Mouse (Mus musculus) embryonic facial prominence, embryonic 15.5 days (tissue): Measurements from ENCODE around the gene Edem3. TPM values are rescaled to one million over a fixed set of nuclear protein-coding genes. Genes with fewer than 3 reads are reported as not detected.
"Not testable (repeated sequence)": the region's sequence is repeated elsewhere in the genome, so short reads cannot be mapped to it uniquely, and the experiment has no call there.

Experiments
- ATAC-seq: fragments of 200-750 bp; cut with Nextera tagmentation; 2 replicates; pipeline ENCODE4 v1.8.0; 2017; ENCODE audit warnings: low read depth, moderate TSS enrichment; ENCODE audit not compliant: insufficient number of reproducible peaks, low FRiP score, low TSS enrichment
- H3K27ac ChIP-seq: fragments of 300-500 bp; sonication (generic); replicated peaks from 2 replicates; pipeline ENCODE4 v1.5.1; 2015; ENCODE audit warnings: mild to moderate bottlenecking, inconsistent platforms
- H3K27me3 ChIP-seq: fragments of 300-500 bp; sonication (generic); 2 replicates; pipeline ENCODE4 v1.6.1; 2015; ENCODE audit warnings: inconsistent platforms
- H3K36me3 ChIP-seq: fragments of 300-500 bp; sonication (generic); 2 replicates; pipeline ENCODE4 v1.6.1; 2015; ENCODE audit warnings: mild to moderate bottlenecking, inconsistent platforms
- H3K4me1 ChIP-seq: fragments of 300-500 bp; sonication (generic); 2 replicates; pipeline ENCODE4 v1.6.1; 2015; ENCODE audit warnings: inconsistent platforms
- H3K4me2 ChIP-seq: fragments of 300-500 bp; sonication (generic); replicated peaks from 2 replicates; pipeline ENCODE4 v1.6.1; 2015; ENCODE audit warnings: mild to moderate bottlenecking, inconsistent platforms
- H3K4me3 ChIP-seq: fragments of 300-500 bp; sonication (generic); replicated peaks from 2 replicates; pipeline ENCODE4 v1.5.1; 2015; ENCODE audit warnings: mild to moderate bottlenecking, inconsistent platforms
- H3K9ac ChIP-seq: fragments of 300-500 bp; sonication (generic); 2 replicates; pipeline ENCODE4 v1.6.1; 2015; ENCODE audit warnings: inconsistent platforms
- H3K9me3 ChIP-seq: fragments of 300-500 bp; sonication (generic); replicated peaks from 2 replicates; pipeline ENCODE4 v1.6.1; 2016; ENCODE audit warnings: inconsistent platforms
- WGBS: fragments of 180-500 bp; shearing (Covaris S2); methylation state at CpG from one replicate; pipeline ENCODE4 v1.1.7; 2015; 5-methylcytosine and 5-hydroxymethylcytosine counted together
- polyA plus RNA-seq: library from polyadenylated mRNA; unstranded; fragments of >200 nt; fragmentation: Nextera tagmentation; extraction: Ambion mirVana; gene quantifications from 2 replicates; pipeline ENCODE4 v1.2.1, GENCODE M21; 2015

Gene Edem3
- polyA plus RNA-seq, 1 experiment from 2014 or later: 15.7 TPM

DNA sequence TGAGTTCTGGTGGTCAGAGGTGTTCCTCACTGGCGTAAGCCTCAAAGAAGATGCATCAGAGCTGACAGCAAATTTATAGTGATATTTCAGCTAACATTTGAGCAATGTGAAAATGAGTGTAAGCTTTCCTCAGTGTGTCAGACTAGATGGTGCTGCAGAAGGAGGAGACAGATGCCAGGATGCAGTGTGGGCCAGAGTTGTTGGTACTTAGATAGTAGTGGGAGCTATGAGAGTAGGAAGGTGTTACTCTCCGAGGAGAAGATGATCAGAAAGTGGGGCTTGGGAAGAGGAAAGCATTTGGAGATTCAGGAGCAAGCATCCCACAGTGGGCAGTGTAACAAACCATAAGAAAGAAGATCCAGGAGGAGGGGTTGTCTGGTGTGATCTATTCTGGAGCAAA, 22.4 kb downstream of the Edem3 start:
- 88% methylated on average over 2 of the region's 2 CpGs for WGBS
- H3K9ac ChIP-seq: no peak overlapping the region
- no peak overlapping the region for H3K4me3 ChIP-seq
- no peak overlapping the region for H3K4me2 ChIP-seq
- no peaks in the 10 kb centered on the region for H3K9me3 ChIP-seq
- ATAC-seq: no peak
- H3K4me1 ChIP-seq: no peaks in the 10 kb centered on the region
- H3K27me3 ChIP-seq: no peaks in the 10 kb centered on the region
- H3K27ac ChIP-seq: no peak overlapping the region
- peaks cover 46% of the 10 kb centered on the region for H3K36me3 ChIP-seq

DNA sequence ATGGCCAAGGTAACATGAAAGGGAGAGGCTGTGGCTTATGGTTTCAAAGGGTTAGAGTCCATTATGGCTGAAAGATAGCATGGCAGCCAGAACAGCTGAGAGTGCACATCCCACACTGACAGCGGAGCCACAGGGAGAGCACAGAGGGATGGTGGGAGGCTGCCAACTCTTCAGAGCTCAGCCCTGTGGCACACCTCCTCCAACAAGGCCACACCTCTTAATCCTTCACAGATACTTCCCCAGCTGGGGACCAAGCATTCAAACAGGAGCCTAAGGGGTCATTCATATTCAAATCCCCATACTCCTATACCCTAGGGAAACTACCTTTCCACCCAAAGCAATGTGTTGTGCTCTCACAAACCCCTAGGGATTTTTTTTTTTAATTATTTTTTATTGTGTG, 23.4 kb downstream of the Edem3 start:
- no peak overlapping the region for H3K9ac ChIP-seq
- H3K27ac ChIP-seq: no peak overlapping the region
- no peaks in the 10 kb centered on the region for H3K9me3 ChIP-seq
- peaks cover 46% of the 10 kb centered on the region for H3K36me3 ChIP-seq
- no peaks in the 10 kb centered on the region for H3K27me3 ChIP-seq
- no peak for ATAC-seq
- H3K4me3 ChIP-seq: no peak overlapping the region
- no peaks in the 10 kb centered on the region for H3K4me1 ChIP-seq
- no peak overlapping the region for H3K4me2 ChIP-seq
- WGBS: 69% methylated on average over 1 of the region's 1 CpGs

DNA sequence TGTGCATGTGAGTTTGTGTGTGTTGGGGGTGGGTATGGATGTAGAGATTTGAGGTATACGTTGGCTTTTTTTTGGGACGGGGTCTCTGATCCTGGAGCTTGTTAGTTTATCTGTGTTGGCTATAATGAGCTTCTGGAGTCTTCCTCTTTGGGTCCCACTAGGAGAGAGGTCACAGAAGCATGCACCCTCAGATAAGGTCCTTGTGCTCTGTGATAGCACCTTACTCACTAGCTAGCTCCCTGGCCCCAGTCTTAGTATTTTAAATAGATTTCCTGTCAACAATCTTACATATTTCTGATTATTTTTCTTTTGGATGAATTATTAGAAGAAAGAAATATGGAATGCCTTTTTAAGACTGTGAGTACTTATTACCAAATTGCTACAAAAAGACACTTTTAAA, 24.1 kb downstream of the Edem3 start:
- H3K27me3 ChIP-seq: no peaks in the 10 kb centered on the region
- peaks cover 46% of the 10 kb centered on the region for H3K36me3 ChIP-seq
- ATAC-seq: no peak
- no peaks in the 10 kb centered on the region for H3K9me3 ChIP-seq
- no peak overlapping the region for H3K27ac ChIP-seq
- H3K9ac ChIP-seq: no peak overlapping the region
- H3K4me1 ChIP-seq: no peaks in the 10 kb centered on the region
- H3K4me3 ChIP-seq: no peak overlapping the region
- H3K4me2 ChIP-seq: no peak overlapping the region
- WGBS: 93% methylated on average over 2 of the region's 2 CpGs

DNA sequence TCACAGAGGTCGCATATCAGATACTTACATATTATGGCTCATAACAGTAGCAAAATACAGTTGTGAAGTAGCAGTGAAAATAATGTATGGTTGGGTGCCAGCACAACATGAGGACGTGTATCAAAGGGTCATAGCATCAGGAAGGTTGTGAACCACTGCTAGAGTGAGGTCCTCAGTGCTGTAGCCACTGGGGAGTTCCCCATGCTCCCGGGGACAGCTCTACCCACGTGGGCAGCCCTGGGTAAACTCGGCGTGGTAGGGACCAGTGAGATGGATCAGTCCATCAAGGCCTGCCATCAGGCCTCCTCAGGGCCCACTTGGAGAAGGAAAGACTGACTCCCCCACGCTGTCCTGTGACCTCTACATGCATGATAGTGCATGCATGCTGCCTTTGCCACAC, 26.3 kb downstream of the Edem3 start:
- Histone ChIP-seq H3K9me3 (no peaks in the 10 kb centered on the region), H3K4me1 (no peaks in the 10 kb centered on the region), H3K4me2 (no peak overlapping the region), H3K36me3 (peaks cover 48% of the 10 kb centered on the region), H3K4me3 (no peak overlapping the region), H3K27me3 (no peaks in the 10 kb centered on the region), H3K9ac (no peak overlapping the region), H3K27ac (no peak overlapping the region)
- 85% methylated on average over 7 of the region's 7 CpGs for WGBS
- ATAC-seq: no peak

DNA sequence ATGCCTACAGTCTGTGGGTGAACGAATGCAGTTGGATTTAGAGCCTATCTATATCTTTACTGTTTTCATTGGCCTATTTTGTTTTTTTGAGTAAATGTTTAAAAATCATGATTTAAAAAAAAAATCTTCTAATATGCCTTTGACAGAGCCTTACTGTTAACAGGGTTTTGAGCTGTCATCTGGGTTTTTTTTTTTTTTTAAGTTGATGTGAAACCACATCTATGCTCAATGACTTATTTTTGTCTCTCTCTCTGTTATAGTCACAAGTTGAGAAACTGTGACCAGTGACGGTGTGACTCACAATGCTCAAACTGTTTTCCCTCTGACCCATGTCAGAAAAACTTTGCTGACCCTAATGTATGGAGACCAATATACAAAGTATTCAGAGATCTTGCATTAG, 28.2 kb downstream of the Edem3 start:
- peaks cover 42% of the 10 kb centered on the region for H3K36me3 ChIP-seq
- H3K9ac ChIP-seq: no peak overlapping the region

GRCm38 (mm10) chr1:151786406-151786805, 31.2 kb downstream of the Edem3 start:
- peaks cover 36% of the 10 kb centered on the region for H3K36me3 ChIP-seq
- H3K9ac ChIP-seq: no peak overlapping the region
- ATAC-seq: no peak
- H3K9me3 ChIP-seq: no peaks in the 10 kb centered on the region
- H3K4me2 ChIP-seq: no peak overlapping the region
- no peak overlapping the region for H3K4me3 ChIP-seq
- 82% methylated on average over 5 of the region's 5 CpGs for WGBS
- no peaks in the 10 kb centered on the region for H3K4me1 ChIP-seq
- H3K27me3 ChIP-seq: no peaks in the 10 kb centered on the region
- H3K27ac ChIP-seq: no peak overlapping the region

More for the DNA sequence above, 28.2 kb downstream of the Edem3 start:
- H3K9me3 ChIP-seq: no peaks in the 10 kb centered on the region
- H3K27ac ChIP-seq: no peak overlapping the region
- H3K27me3 ChIP-seq: no peaks in the 10 kb centered on the region
- WGBS: 86% methylated on average over 2 of the region's 2 CpGs
- H3K4me2 ChIP-seq: no peak overlapping the region
- no peaks in the 10 kb centered on the region for H3K4me1 ChIP-seq
- no peak for ATAC-seq
- no peak overlapping the region for H3K4me3 ChIP-seq

DNA sequence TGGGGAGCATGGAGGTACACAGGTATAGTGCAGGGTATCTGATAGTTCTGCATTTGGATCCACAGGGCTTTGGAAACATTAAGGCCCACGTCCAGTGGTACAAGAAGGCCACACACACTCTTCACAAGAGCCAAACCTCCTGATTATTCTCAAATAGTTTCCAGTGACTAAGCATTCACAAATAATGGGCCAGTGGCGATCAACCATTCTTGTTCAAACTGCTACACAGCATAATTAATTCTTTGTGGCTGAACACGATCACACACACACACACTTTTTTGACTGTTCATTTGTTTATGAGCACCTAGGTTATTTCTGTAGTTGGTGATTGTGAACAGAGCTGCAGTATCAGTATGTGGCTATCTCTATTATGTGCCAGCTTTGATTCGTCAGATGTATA, 34.0 kb downstream of the Edem3 start:
- H3K9ac ChIP-seq: no peak overlapping the region
- no peak overlapping the region for H3K4me2 ChIP-seq
- no peaks in the 10 kb centered on the region for H3K4me1 ChIP-seq
- no peaks in the 10 kb centered on the region for H3K27me3 ChIP-seq
- no peak overlapping the region for H3K27ac ChIP-seq
- peaks cover 36% of the 10 kb centered on the region for H3K36me3 ChIP-seq
- no peaks in the 10 kb centered on the region for H3K9me3 ChIP-seq
- 86% methylated on average over 4 of the region's 4 CpGs for WGBS
- H3K4me3 ChIP-seq: no peak overlapping the region
- no peak for ATAC-seq

GRCm38 (mm10) chr1:151792076-151792475, 36.9 kb downstream of the Edem3 start:
- H3K36me3 ChIP-seq: peaks cover 33% of the 10 kb centered on the region
- H3K9ac ChIP-seq, H3K4me1 ChIP-seq, H3K4me2 ChIP-seq, ATAC-seq, H3K9me3 ChIP-seq, H3K4me3 ChIP-seq, H3K27me3 ChIP-seq, H3K27ac ChIP-seq: not testable (repeated sequence)
- 86% methylated on average over 8 of the region's 8 CpGs for WGBS

- H3K4me1 ChIP-seq, H3K9ac ChIP-seq, H3K27me3 ChIP-seq, H3K4me3 ChIP-seq, H3K27ac ChIP-seq, ATAC-seq, H3K4me2 ChIP-seq, H3K9me3 ChIP-seq: not testable (repeated sequence)
- WGBS: 69% methylated on average over 3 of the region's 3 CpGs
- peaks cover 48% of the 10 kb centered on the region for H3K36me3 ChIP-seq
Measured at GRCm38 (mm10) chr1:151802795-151803194, 47.6 kb downstream of the Edem3 start.

GRCm38 (mm10) chr1:151807286-151807685, 52.1 kb downstream of the Edem3 start:
- Histone ChIP-seq H3K27ac (no peak overlapping the region), H3K4me2 (no peak overlapping the region), H3K9me3 (no peaks in the 10 kb centered on the region), H3K27me3 (no peaks in the 10 kb centered on the region), H3K4me3 (no peak overlapping the region), H3K9ac (no peak overlapping the region), H3K4me1 (no peaks in the 10 kb centered on the region), H3K36me3 (peaks cover 47% of the 10 kb centered on the region)
- 91% methylated on average over 5 of the region's 5 CpGs for WGBS
- ATAC-seq: no peak

DNA sequence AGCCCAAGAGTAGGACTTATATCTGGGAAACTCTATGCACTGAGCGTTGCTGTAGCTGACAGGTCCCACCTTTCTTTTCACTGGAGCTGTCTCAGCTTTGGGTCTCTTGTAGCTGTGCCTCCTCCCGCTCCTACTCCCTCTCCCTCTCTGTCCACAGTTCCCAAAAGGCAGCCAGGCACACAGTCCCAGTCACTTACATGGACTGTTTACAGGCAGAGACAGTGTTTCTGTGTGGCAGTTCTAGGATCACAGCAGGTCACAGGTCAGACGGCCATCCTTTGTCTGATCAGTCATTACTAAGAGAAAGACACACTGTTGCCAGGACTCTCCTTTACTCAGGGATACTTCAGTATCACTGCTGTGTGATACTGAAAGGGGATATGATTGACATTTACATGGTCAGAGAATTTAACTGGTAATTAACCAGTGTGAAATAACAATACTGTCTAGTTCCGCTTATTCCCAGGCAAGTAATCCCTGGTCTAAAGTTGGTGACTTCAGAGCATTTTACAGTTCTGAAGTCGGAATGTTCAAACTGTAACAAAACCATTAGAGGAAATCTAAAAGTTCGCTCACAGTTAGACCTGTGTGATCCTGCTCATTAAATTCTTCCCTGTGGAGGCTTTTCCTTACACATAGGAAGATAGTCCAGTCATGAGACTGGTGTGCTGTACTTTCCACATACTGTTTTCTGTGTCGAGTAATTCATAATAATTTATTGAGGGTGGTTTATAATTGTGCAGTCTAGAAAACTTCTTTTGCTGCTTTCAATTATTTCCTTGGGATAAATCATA, 55.7 kb downstream of the Edem3 start:
- Histone ChIP-seq H3K27ac (no peak overlapping the region), H3K4me2 (no peak overlapping the region), H3K4me3 (no peak overlapping the region), H3K36me3 (peaks cover 38% of the 10 kb centered on the region), H3K4me1 (no peaks in the 10 kb centered on the region), H3K9ac (no peak overlapping the region), H3K9me3 (no peaks in the 10 kb centered on the region), H3K27me3 (no peaks in the 10 kb centered on the region)
- WGBS: 71% methylated on average over 7 of the region's 7 CpGs
- no peak for ATAC-seq

- Histone ChIP-seq H3K36me3 (peaks cover 37% of the 10 kb centered on the region), H3K4me2 (no peak overlapping the region), H3K9me3 (no peaks in the 10 kb centered on the region), H3K4me3 (no peak overlapping the region), H3K9ac (no peak overlapping the region), H3K4me1 (no peaks in the 10 kb centered on the region), H3K27ac (no peak overlapping the region), H3K27me3 (no peaks in the 10 kb centered on the region)
- ATAC-seq: no peak
- WGBS: 91% methylated on average over 16 of the region's 16 CpGs
Measured at GRCm38 (mm10) chr1:151811456-151811855, 56.3 kb downstream of the Edem3 start.
